Mouse (Mus musculus): Measurements from ENCODE around the gene Agbl1. TPM values are rescaled to one million over a fixed set of nuclear protein-coding genes. Genes with fewer than 3 reads are reported as not detected.

Gene Agbl1
- total and polyA plus RNA-seq, 3 experiments = not detected

- DNase-seq (ENCODE audit: extremely low read depth) = no peak
- no peak overlapping the region for H3K9ac ChIP-seq (ENCODE audit: insufficient read depth, low read depth)
- peaks cover 73% of the 10 kb centered on the region for H3K27me3 ChIP-seq (replicated peaks)
- H3K9me3 ChIP-seq (replicated peaks; ENCODE audit: low read length) = no peaks in the 10 kb centered on the region
- H3K4me3 ChIP-seq (replicated peaks in 1 of 3; ENCODE audit: low read depth in 2 of 3, low read length in 2 of 3, poor library complexity in 1 of 3) = no peak overlapping the region
- in situ Hi-C loops (cut with MboI; ENCODE audit: low pct_ligation_motif_present, low pct_unique_long_range_greater_than_20kb, low sequenced_read_pairs) (no loop called here), dilution Hi-C loops (cut with MboI; ENCODE audit: extremely low pct_ligation_motif_present, extremely low pct_unique_long_range_greater_than_20kb, low sequenced_read_pairs) (no loop called here)
- no peak overlapping the region for H3K27ac ChIP-seq (ENCODE audit: insufficient read depth, low read depth)
- no peaks in the 10 kb centered on the region for H3K36me3 ChIP-seq (replicated peaks in 1 of 2; ENCODE audit: control insufficient read depth in 1 of 2, insufficient read depth in 1 of 2, low read length in 1 of 2)
- no peaks in the 10 kb centered on the region for H3K79me2 ChIP-seq (replicated peaks; ENCODE audit: control insufficient read depth, extremely low read depth, insufficient read depth, poor library complexity, severe bottlenecking)
- TF ChIP-seq CTCF (conservative IDR thresholded peaks at IDR 0.05 in 1 of 2, IDR thresholded peaks at IDR 0.05 in 1 of 2; ENCODE audit: low read depth in 2 of 2, low read length in 2 of 2) (no peak), USF2 (conservative IDR thresholded peaks at IDR 0.05; ENCODE audit: low read depth, low read length) (no peak), NELFE (IDR thresholded peaks at IDR 0.05; ENCODE audit: low read depth, low read length) (no peak), MYC (IDR thresholded peaks at IDR 0.05; ENCODE audit: low read depth, low read length) (no peak), SIN3A (IDR thresholded peaks at IDR 0.05; ENCODE audit: low read length) (no peak), SMC3 (IDR thresholded peaks at IDR 0.05; ENCODE audit: low read depth, low read length) (no peak), EP300 (IDR thresholded peaks at IDR 0.05; ENCODE audit: low read length) (no peak), POLR2AphosphoS2 (IDR thresholded peaks at IDR 0.05; ENCODE audit: low read depth, low read length) (no peak), ETS1 (conservative IDR thresholded peaks at IDR 0.05; ENCODE audit: low read depth, low read length) (no peak), JUN (IDR thresholded peaks at IDR 0.05; ENCODE audit: insufficient read depth, low read depth, low read length) (no peak), PAX5 (IDR thresholded peaks at IDR 0.05; ENCODE audit: low read length) (no peak), CHD2 (IDR thresholded peaks at IDR 0.05; ENCODE audit: low read length) (no peak), E2F4 (IDR thresholded peaks at IDR 0.05; ENCODE audit: insufficient replicate concordance, low read depth, low read length) (no peak)
- H3K4me2 ChIP-seq (ENCODE audit: insufficient read depth, low read depth, poor library complexity, severe bottlenecking) = no peak overlapping the region
- H3K4me1 ChIP-seq (ENCODE audit: control insufficient read depth in 1 of 2, insufficient read depth in 2 of 2) = no peaks in the 10 kb centered on the region
These were observed 44.0 kb upstream of the Agbl1 start for GRCm38 (mm10) chr7:76185681-76186121.

GRCm38 (mm10) chr7:76218546-76218945 is 11.1 kb upstream of the Agbl1 start:
- Histone ChIP-seq H3K9me3 (replicated peaks; ENCODE audit: low read length) (no peaks in the 10 kb centered on the region), H3K27me3 (replicated peaks) (peaks cover 61% of the 10 kb centered on the region), H3K36me3 (replicated peaks in 1 of 2; ENCODE audit: control insufficient read depth in 1 of 2, insufficient read depth in 1 of 2, low read length in 1 of 2) (no peaks in the 10 kb centered on the region), H3K79me2 (replicated peaks; ENCODE audit: control insufficient read depth, extremely low read depth, insufficient read depth, poor library complexity, severe bottlenecking) (no peaks in the 10 kb centered on the region), H3K4me3 (replicated peaks in 1 of 3; ENCODE audit: low read depth in 2 of 3, low read length in 2 of 3, poor library complexity in 1 of 3) (no peak overlapping the region), H3K27ac (ENCODE audit: insufficient read depth, low read depth) (no peak overlapping the region), H3K4me1 (ENCODE audit: control insufficient read depth in 1 of 2, insufficient read depth in 2 of 2) (no peaks in the 10 kb centered on the region), H3K4me2 (ENCODE audit: insufficient read depth, low read depth, poor library complexity, severe bottlenecking) (no peak overlapping the region), H3K9ac (ENCODE audit: insufficient read depth, low read depth) (no peak overlapping the region)
- TF ChIP-seq BHLHE40 (IDR thresholded peaks at IDR 0.05; ENCODE audit: low read depth, low read length) (no peak), SMC3 (IDR thresholded peaks at IDR 0.05; ENCODE audit: low read depth, low read length) (no peak), ETS1 (conservative IDR thresholded peaks at IDR 0.05; ENCODE audit: low read depth, low read length) (no peak), SIN3A (IDR thresholded peaks at IDR 0.05; ENCODE audit: low read length) (no peak), POLR2A (IDR thresholded peaks at IDR 0.05; ENCODE audit: low read depth, low read length) (no peak), UBTF (IDR thresholded peaks at IDR 0.05; ENCODE audit: low read depth, low read length) (no peak), NELFE (IDR thresholded peaks at IDR 0.05; ENCODE audit: low read depth, low read length) (no peak), USF1 (IDR thresholded peaks at IDR 0.05; ENCODE audit: low read depth, low read length) (no peak), KAT2A (IDR thresholded peaks at IDR 0.05; ENCODE audit: insufficient replicate concordance, low read length) (no peak), TCF12 (IDR thresholded peaks at IDR 0.05; ENCODE audit: low read depth, low read length) (no peak)
- dilution Hi-C loops (cut with MboI; ENCODE audit: extremely low pct_ligation_motif_present, extremely low pct_unique_long_range_greater_than_20kb, low sequenced_read_pairs) (no loop called here), in situ Hi-C loops (cut with MboI; ENCODE audit: low pct_ligation_motif_present, low pct_unique_long_range_greater_than_20kb, low sequenced_read_pairs) (no loop called here)
- DNase-seq (ENCODE audit: extremely low read depth) = no peak

Measured in CH12.LX (cell line).